Mouse (Mus musculus): Measurements from ENCODE around the gene Tvp23b.

DNA sequence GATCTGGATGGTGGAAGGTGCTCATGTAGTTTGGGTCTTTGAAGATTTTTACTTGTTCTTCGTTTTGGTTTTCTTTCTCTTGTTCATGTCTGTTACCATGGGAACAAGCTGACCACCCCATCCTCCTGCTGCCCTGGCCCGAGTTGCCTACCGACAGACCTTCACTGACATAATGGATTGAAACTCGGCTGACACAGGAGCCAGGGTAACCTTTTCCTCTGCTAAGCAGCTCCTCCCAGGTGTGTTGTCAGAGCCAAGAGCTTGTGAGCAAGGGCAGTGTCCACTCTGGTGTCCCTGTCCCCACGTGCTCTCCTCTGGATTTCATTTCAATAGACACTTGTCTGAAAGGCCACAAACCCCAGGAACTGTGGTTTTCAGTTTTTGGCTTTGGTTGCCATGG, 59.7 kb downstream of the Tvp23b start:
- no peak for TF ChIP-seq CTCF (IDR thresholded peaks at IDR 0.05; ENCODE audit: low read depth, low read length)
- TF ChIP-seq POLR2A (IDR thresholded peaks at IDR 0.05; ENCODE audit: borderline replicate concordance, low read depth, low read length), result no peak
